Mouse (Mus musculus): Measurements from ENCODE around the gene Il25. TPM values are rescaled to one million over a fixed set of nuclear protein-coding genes. Genes with fewer than 3 reads are reported as not detected.
A peak's percentile ranks its signal among the peaks of the same experiment; 100 is the strongest.
"Not testable (repeated sequence)": the region's sequence is repeated elsewhere in the genome, so short reads cannot be mapped to it uniquely, and the experiment has no call there.

Il25 gene
- total RNA-seq, 2 experiments from 2014 or later = not detected

GRCm38 (mm10) chr14:54926401-54927158 lies 5.9 kb upstream of the Il25 start:
- peak; percentile 77 for DNase-seq
- intact Hi-C loops (cut with DNase I) = no loop called here

GRCm38 (mm10) chr14:54927296-54927695 lies 5.2 kb upstream of the Il25 start:
- DNase-seq = no peak
- intact Hi-C loops (cut with DNase I) = no loop called here

- no peak for DNase-seq
- intact Hi-C loops (cut with DNase I) = no loop called here
These were observed 2.7 kb upstream of the Il25 start for GRCm38 (mm10) chr14:54929801-54930200.

GRCm38 (mm10) chr14:54930431-54930830 lies 2.1 kb upstream of the Il25 start:
- peak; percentile 38 for DNase-seq
- intact Hi-C loops (cut with DNase I) = no loop called here

GRCm38 (mm10) chr14:54935904-54936830 lies 3.7 kb downstream of the Il25 start, which contains the start of gene Cmtm5:
TSS of gene Cmtm5 (plus strand) at chr14:54936261.
- intact Hi-C loops (cut with DNase I) = no loop called here
- DNase-seq = peak; percentile 75

GRCm38 (mm10) chr14:54936831-54937160 lies 4.3 kb downstream of the Il25 start:
- intact Hi-C loops (cut with DNase I) = no loop called here
- DNase-seq = no peak

GRCm38 (mm10) chr14:54937361-54938182 lies 5.1 kb downstream of the Il25 start:
- intact Hi-C loops (cut with DNase I) = no loop called here
- no peak for DNase-seq

GRCm38 (mm10) chr14:54938431-54939219 lies 6.1 kb downstream of the Il25 start:
- DNase-seq = no peak
- intact Hi-C loops (cut with DNase I) = no loop called here

- DNase-seq = peak; percentile 56
- intact Hi-C loops (cut with DNase I) = no loop called here
These were observed 7.1 kb downstream of the Il25 start for GRCm38 (mm10) chr14:54939434-54940175.

GRCm38 (mm10) chr14:54940176-54940530 lies 7.7 kb downstream of the Il25 start:
- intact Hi-C loops (cut with DNase I) = no loop called here
- no peak for DNase-seq

- no peak for DNase-seq
- intact Hi-C loops (cut with DNase I) = no loop called here
These were observed 8.8 kb downstream of the Il25 start for GRCm38 (mm10) chr14:54941024-54941978.

- intact Hi-C loops (cut with DNase I) = no loop called here
These were observed 10.0 kb downstream of the Il25 start for GRCm38 (mm10) chr14:54942479-54942878.

GRCm38 (mm10) chr14:54943971-54944370 lies 11.5 kb downstream of the Il25 start:
- no peak for DNase-seq
- intact Hi-C loops (cut with DNase I) = no loop called here

More at GRCm38 (mm10) chr14:54942479-54942878, 10.0 kb downstream of the Il25 start:
- no peak for DNase-seq

- intact Hi-C loops (cut with DNase I) = no loop called here
- no peak for DNase-seq
These were observed 12.4 kb downstream of the Il25 start for GRCm38 (mm10) chr14:54944939-54945338.

- no peak for DNase-seq
- intact Hi-C loops (cut with DNase I) = no loop called here
These were observed 13.6 kb downstream of the Il25 start for GRCm38 (mm10) chr14:54945975-54946704.

- DNase-seq; intact Hi-C loops (cut with DNase I): not testable (repeated sequence)
These were observed 14.5 kb downstream of the Il25 start for GRCm38 (mm10) chr14:54947008-54947407.

GRCm38 (mm10) chr14:54948781-54949180 lies 16.3 kb downstream of the Il25 start:
- no peak for DNase-seq
- intact Hi-C loops (cut with DNase I) = no loop called here

GRCm38 (mm10) chr14:54950493-54950892 lies 18.0 kb downstream of the Il25 start:
- intact Hi-C loops (cut with DNase I) = no loop called here

More at GRCm38 (mm10) chr14:54950493-54950892, 18.0 kb downstream of the Il25 start:
- DNase-seq = no peak
